8 mouse cellular contexts compared by ENCODE assay signal in genomic region chr5:122770806-122771261, GRCm38 (mm10). TPM values are rescaled to one million over a fixed set of nuclear protein-coding genes. Genes with fewer than 3 reads are reported as not detected.
DNase-seq lines count a peak whose midpoint lies in the region; ATAC-seq lines count a peak whose summit lies in the region.

No protein-coding gene starts in this region.

- 0 out of 2 replicates have a peak overlapping the region, but pooled peaks have one; percentile 41 for H3K9ac ChIP-seq in intestine, embryonic 16.5 days (ENCODE audit: low read depth, low read length)
- H3K9ac ChIP-seq in stomach, embryonic 15.5 days = no peak overlapping the region

- H3K4me2 ChIP-seq in intestine, embryonic 16.5 days (ENCODE audit: low read depth, low read length) = no peak overlapping the region
- H3K4me2 ChIP-seq in stomach, embryonic 15.5 days = no peak overlapping the region

- no peak for ATAC-seq in intestine, embryonic 16.5 days
- ATAC-seq in stomach, embryonic 15.5 days (ENCODE audit: insufficient read depth, low FRiP score, low read depth) = no peak

- peak; percentile 28 to 51 for DNase-seq in layer of hippocampus, postnatal 10 days (ENCODE audit: low spot score in 2 of 2)
- DNase-seq in layer of hippocampus, adult 8-10 months (ENCODE audit: low spot score in 2 of 2) = no peak
- peak; percentile 43 to 47 for DNase-seq in adrenal gland, postnatal 4 days (ENCODE audit: low spot score in 2 of 2)
- DNase-seq in gastrocnemius, postnatal 14 days = peak; percentile 74
- peak; percentile 83 to 86 for DNase-seq in lung, adult 18-20 months
- DNase-seq in right cerebral cortex, postnatal 25 days = no peak

- H3K4me1 ChIP-seq in intestine, embryonic 16.5 days (ENCODE audit: control insufficient read depth, insufficient read depth, low read length) = peaks cover 8% of the 10 kb centered on the region
- peaks cover 8% of the 10 kb centered on the region; the same call in 1 of the 2 replicates for H3K4me1 ChIP-seq in stomach, embryonic 15.5 days

- H3K36me3 ChIP-seq in intestine, embryonic 16.5 days (ENCODE audit: control insufficient read depth, insufficient read depth, low read length) = no peaks in the 10 kb centered on the region
- H3K36me3 ChIP-seq in stomach, embryonic 15.5 days = no peaks in the 10 kb centered on the region

- WGBS in intestine, embryonic 16.5 days = 45% methylated on average over 10 of the region's 10 CpGs
- WGBS in stomach, embryonic 15.5 days = 53% methylated on average over 10 of the region's 10 CpGs

- no peaks in the 10 kb centered on the region for H3K27me3 ChIP-seq in intestine, embryonic 16.5 days (replicated peaks; ENCODE audit: control insufficient read depth, insufficient read depth, low read length)
- no peaks in the 10 kb centered on the region for H3K27me3 ChIP-seq in stomach, embryonic 15.5 days (replicated peaks)

- intact Hi-C loops in gastrocnemius, postnatal 14 days (cut with DNase I; ENCODE audit: low total_unique reads) = no loop called here

- H3K27ac ChIP-seq in intestine, embryonic 16.5 days (ENCODE audit: low read length) = peak overlapping the region; percentile 60
- peak overlapping the region; percentile 67 for H3K27ac ChIP-seq in stomach, embryonic 15.5 days

- no peaks in the 10 kb centered on the region for H3K9me3 ChIP-seq in intestine, embryonic 16.5 days (ENCODE audit: control insufficient read depth, low read length)
- no peaks in the 10 kb centered on the region for H3K9me3 ChIP-seq in stomach, embryonic 15.5 days

- H3K4me3 ChIP-seq in intestine, embryonic 16.5 days (ENCODE audit: low read length) = no peak overlapping the region
- no peak overlapping the region for H3K4me3 ChIP-seq in stomach, embryonic 15.5 days (replicated peaks)

RNA-seq across cellular contexts. Expression of gene Camkk2, which starts 8.4 kb away (rescaled TPM):
- total RNA-seq in layer of hippocampus, postnatal 10 days (2021) = 100 to 1,000 TPM; 103 to 117 TPM
- 10 to 100 TPM; 87.3 to 96.2 (median 93.0) TPM for total RNA-seq in layer of hippocampus, adult 8-10 months (2022)
- 10 to 100 TPM; 31.5 to 36.3 TPM for total RNA-seq in adrenal gland, postnatal 4 days (2021)
- total RNA-seq in gastrocnemius, postnatal 14 days (2021) = 1 to 10 TPM; 8.6 to 8.8 TPM
- polyA plus RNA-seq in intestine, embryonic 16.5 days (2015; fragmentation: Nextera tagmentation; extraction: Ambion mirVana) = 15.0 and 17.1 TPM in 2 replicates
- polyA plus RNA-seq in stomach, embryonic 15.5 days (2015; fragmentation: Nextera tagmentation; extraction: Ambion mirVana) = 23.2 and 25.2 TPM in 2 replicates

RNA-seq across cellular contexts. Expression of gene Anapc5, which starts 50.3 kb away (rescaled TPM):
- total RNA-seq in layer of hippocampus, postnatal 10 days (2021) = 100 to 1,000 TPM; 252 to 292 TPM
- total RNA-seq in layer of hippocampus, adult 8-10 months (2022) = 100 to 1,000 TPM; 192 to 236 (median 203) TPM
- total RNA-seq in adrenal gland, postnatal 4 days (2021) = 100 to 1,000 TPM; 308 to 320 TPM
- 100 to 1,000 TPM; 140 to 150 TPM for total RNA-seq in gastrocnemius, postnatal 14 days (2021)
- 322 and 351 TPM in 2 replicates for polyA plus RNA-seq in intestine, embryonic 16.5 days (2015; fragmentation: Nextera tagmentation; extraction: Ambion mirVana)
- polyA plus RNA-seq in stomach, embryonic 15.5 days (2015; fragmentation: Nextera tagmentation; extraction: Ambion mirVana) = 384 and 409 TPM in 2 replicates

Comparison
In these comparisons a context has a peak if more than half of its experiments do, and no peak if none do; other contexts are left out.
1. DNase-seq: peak in layer of hippocampus, postnatal 10 days (2 of 2), adrenal gland, postnatal 4 days (2 of 2), gastrocnemius, postnatal 14 days (single experiment) and lung, adult 18-20 months (2 of 2); none in layer of hippocampus, adult 8-10 months (0 of 2) and right cerebral cortex, postnatal 25 days (single experiment).